Mouse (Mus musculus): ENCODE data around the gene Capza2. TPM values are rescaled to one million over a fixed set of nuclear protein-coding genes. Genes with fewer than 3 reads are reported as not detected.

The Capza2 gene
- polyA plus RNA-seq, 1 experiment = 51.5 TPM

DNA sequence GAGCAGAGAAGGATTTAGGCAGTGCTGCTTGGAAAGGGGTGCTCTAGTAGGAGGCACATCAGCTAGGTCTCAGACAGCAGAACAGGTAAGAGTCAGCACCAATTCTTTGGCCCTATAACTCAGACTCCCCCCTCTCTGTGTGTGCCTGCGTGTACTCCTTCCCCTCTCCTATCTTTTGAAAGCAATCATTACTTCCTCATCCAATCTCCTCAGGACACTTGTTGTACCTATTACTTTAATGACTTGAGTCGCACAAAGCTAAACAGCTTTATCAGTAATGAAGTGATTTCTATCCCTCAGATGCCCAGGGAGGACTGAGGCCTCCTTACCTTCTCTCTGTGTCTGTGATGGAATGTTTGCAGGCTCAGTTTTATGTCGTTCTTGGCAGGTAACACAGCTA lies 10.1 kb downstream of the Capza2 start:
- peaks cover 30% of the 10 kb centered on the region for H3K36me3 ChIP-seq (ENCODE audit: control insufficient read depth, insufficient read depth)
- H3K4me3 ChIP-seq (ENCODE audit: insufficient read depth, poor library complexity, severe bottlenecking) = no peak overlapping the region
- H3K27me3 ChIP-seq (ENCODE audit: control insufficient read depth, insufficient read depth, insufficient read length) = no peaks in the 10 kb centered on the region
- no peak overlapping the region for H3ac ChIP-seq (ENCODE audit: control insufficient read depth, insufficient read length, low read depth)
- TF ChIP-seq CEBPB (IDR thresholded peaks at IDR 0.05; ENCODE audit: low read depth) (no peak), USF1 (IDR thresholded peaks at IDR 0.05; ENCODE audit: low read depth) (no peak), CTCF (IDR thresholded peaks at IDR 0.05; ENCODE audit: control insufficient read depth, insufficient read depth, insufficient read length) (no peak), MAX (IDR thresholded peaks at IDR 0.05) (no peak), MYOD1 (IDR thresholded peaks at IDR 0.05; ENCODE audit: control insufficient read depth, insufficient read length, low read depth) (no peak), FOSL1 (IDR thresholded peaks at IDR 0.05; ENCODE audit: insufficient read depth, low read length, poor library complexity, severe bottlenecking) (no peak), MYOG (IDR thresholded peaks at IDR 0.05; ENCODE audit: control insufficient read depth, extremely low read depth, insufficient read length) (no peak)
- peaks cover 100% of the 10 kb centered on the region for H3K79me2 ChIP-seq (ENCODE audit: control insufficient read depth, insufficient read depth)
- peaks cover 90% of the 10 kb centered on the region for H3K79me3 ChIP-seq (ENCODE audit: low read depth)

DNA sequence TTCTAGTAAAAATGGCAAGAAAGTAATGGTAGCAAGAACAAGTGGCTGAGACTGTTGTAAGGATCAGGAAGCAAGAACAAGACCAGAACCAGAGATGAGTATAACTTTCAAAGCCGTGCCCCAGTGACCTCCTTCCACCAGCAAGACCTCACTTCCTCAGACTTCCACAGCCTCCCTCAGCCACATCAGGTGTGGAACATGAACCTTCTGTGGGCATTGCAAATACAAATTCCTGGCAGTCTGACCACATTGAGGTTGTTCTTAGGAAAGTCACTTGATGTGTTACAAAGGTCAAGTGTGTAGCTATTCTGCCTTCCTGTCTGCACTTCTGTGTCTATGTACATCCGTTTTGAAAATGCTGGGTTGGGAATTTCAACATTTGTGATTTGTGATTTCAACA lies 16.1 kb downstream of the Capza2 start:
- H3ac ChIP-seq (ENCODE audit: control insufficient read depth, insufficient read length, low read depth) = no peak overlapping the region
- no peak overlapping the region for H3K4me3 ChIP-seq (ENCODE audit: insufficient read depth, poor library complexity, severe bottlenecking)
- H3K36me3 ChIP-seq (ENCODE audit: control insufficient read depth, insufficient read depth) = peaks cover 71% of the 10 kb centered on the region
- peaks cover 86% of the 10 kb centered on the region for H3K79me2 ChIP-seq (ENCODE audit: control insufficient read depth, insufficient read depth)
- peaks cover 58% of the 10 kb centered on the region for H3K79me3 ChIP-seq (ENCODE audit: low read depth)
- TF ChIP-seq USF1 (IDR thresholded peaks at IDR 0.05; ENCODE audit: low read depth) = no peak
- H3K27me3 ChIP-seq (ENCODE audit: control insufficient read depth, insufficient read depth, insufficient read length) = no peaks in the 10 kb centered on the region

DNA sequence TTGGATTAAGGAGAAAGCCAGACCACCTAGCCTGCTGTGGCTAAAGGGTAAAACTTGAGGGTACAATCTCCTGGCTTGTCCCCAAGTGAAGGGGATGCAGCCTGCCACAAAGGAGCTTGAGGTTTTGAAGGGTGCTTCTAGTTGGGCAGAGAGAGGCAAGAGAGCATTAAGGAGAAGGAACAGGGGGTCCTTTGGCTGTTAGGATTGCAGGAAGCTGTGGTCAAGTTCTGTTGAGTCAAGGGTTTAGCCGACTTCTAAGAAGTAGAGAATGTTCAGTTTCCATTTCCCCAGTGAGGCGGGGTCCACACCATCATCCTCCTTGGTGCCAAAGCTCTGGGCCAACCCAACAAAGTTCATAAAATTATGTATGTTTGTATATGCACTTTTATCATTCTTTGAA lies 19.0 kb downstream of the Capza2 start:
- Histone ChIP-seq H3ac (ENCODE audit: control insufficient read depth, insufficient read length, low read depth) (no peak overlapping the region), H3K79me3 (ENCODE audit: low read depth) (peaks cover 46% of the 10 kb centered on the region), H3K4me3 (ENCODE audit: insufficient read depth, poor library complexity, severe bottlenecking) (no peak overlapping the region), H3K36me3 (ENCODE audit: control insufficient read depth, insufficient read depth) (peaks cover 77% of the 10 kb centered on the region), H3K79me2 (ENCODE audit: control insufficient read depth, insufficient read depth) (peaks cover 60% of the 10 kb centered on the region), H3K27me3 (ENCODE audit: control insufficient read depth, insufficient read depth, insufficient read length) (no peaks in the 10 kb centered on the region)
- TF ChIP-seq CTCF (IDR thresholded peaks at IDR 0.05; ENCODE audit: control insufficient read depth, insufficient read depth, insufficient read length) (no peak), FOSL1 (IDR thresholded peaks at IDR 0.05; ENCODE audit: insufficient read depth, low read length, poor library complexity, severe bottlenecking) (no peak), CEBPB (IDR thresholded peaks at IDR 0.05; ENCODE audit: low read depth) (no peak), USF1 (IDR thresholded peaks at IDR 0.05; ENCODE audit: low read depth) (no peak), MAX (IDR thresholded peaks at IDR 0.05) (no peak), MYOD1 (IDR thresholded peaks at IDR 0.05; ENCODE audit: control insufficient read depth, insufficient read length, low read depth) (no peak), MYOG (IDR thresholded peaks at IDR 0.05; ENCODE audit: control insufficient read depth, extremely low read depth, insufficient read length) (no peak)

DNA sequence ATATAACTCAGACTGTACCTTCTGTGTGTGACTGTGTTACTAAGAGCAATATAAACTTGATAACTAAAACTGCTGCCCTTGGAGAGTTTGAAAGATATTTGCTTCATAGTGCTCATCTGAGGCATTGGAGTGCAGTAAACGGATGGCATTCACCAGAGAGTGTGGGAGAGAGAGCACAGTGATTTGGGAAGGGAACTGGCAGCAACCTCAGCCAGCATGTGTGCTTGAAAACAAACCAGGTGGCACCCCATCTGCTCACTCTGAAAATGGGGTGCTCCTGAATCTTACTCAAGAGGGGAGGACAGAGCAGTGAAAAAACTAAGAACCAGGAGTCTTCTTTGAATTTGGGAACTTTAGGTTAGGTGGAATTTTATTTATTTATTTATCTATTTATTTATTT lies 21.3 kb downstream of the Capza2 start:
- no peak overlapping the region for H3K4me3 ChIP-seq (ENCODE audit: insufficient read depth, poor library complexity, severe bottlenecking)
- peaks cover 30% of the 10 kb centered on the region for H3K79me3 ChIP-seq (ENCODE audit: low read depth)
- TF ChIP-seq MYOG (IDR thresholded peaks at IDR 0.05; ENCODE audit: control insufficient read depth, extremely low read depth, insufficient read length) (no peak), FOSL1 (IDR thresholded peaks at IDR 0.05; ENCODE audit: insufficient read depth, low read length, poor library complexity, severe bottlenecking) (no peak), CEBPB (IDR thresholded peaks at IDR 0.05; ENCODE audit: low read depth) (no peak), CTCF (IDR thresholded peaks at IDR 0.05; ENCODE audit: control insufficient read depth, insufficient read depth, insufficient read length) (no peak), USF1 (IDR thresholded peaks at IDR 0.05; ENCODE audit: low read depth) (no peak), MYOD1 (IDR thresholded peaks at IDR 0.05; ENCODE audit: control insufficient read depth, insufficient read length, low read depth) (no peak), MAX (IDR thresholded peaks at IDR 0.05) (no peak)
- H3K27me3 ChIP-seq (ENCODE audit: control insufficient read depth, insufficient read depth, insufficient read length) = no peaks in the 10 kb centered on the region
- peaks cover 38% of the 10 kb centered on the region for H3K79me2 ChIP-seq (ENCODE audit: control insufficient read depth, insufficient read depth)
- no peak overlapping the region for H3ac ChIP-seq (ENCODE audit: control insufficient read depth, insufficient read length, low read depth)
- peaks cover 76% of the 10 kb centered on the region for H3K36me3 ChIP-seq (ENCODE audit: control insufficient read depth, insufficient read depth)

DNA sequence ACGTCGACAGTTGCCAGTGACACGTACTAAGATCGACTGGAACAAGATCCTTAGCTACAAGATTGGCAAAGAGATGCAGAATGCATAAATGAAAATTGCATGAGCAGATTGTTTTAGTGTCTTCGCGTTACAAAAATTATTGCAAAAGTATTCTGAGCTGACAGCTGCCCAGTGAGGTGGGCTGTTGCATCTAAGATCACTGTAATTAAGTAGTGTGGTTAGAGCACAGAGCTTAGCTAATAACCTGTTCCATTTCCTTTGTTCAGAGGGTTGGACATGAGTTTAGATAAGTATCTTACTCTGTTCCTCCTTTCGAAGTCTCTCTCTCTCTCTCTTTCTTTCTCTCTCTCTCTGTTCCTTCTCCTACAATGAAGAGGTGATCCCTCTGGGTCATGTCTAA lies 29.3 kb downstream of the Capza2 start:
- H3K27me3 ChIP-seq (ENCODE audit: control insufficient read depth, insufficient read depth, insufficient read length) = no peaks in the 10 kb centered on the region
- TF ChIP-seq USF1 (IDR thresholded peaks at IDR 0.05; ENCODE audit: low read depth) (no peak), MYOD1 (IDR thresholded peaks at IDR 0.05; ENCODE audit: control insufficient read depth, insufficient read length, low read depth) (no peak), CTCF (IDR thresholded peaks at IDR 0.05; ENCODE audit: control insufficient read depth, insufficient read depth, insufficient read length) (no peak), MAX (IDR thresholded peaks at IDR 0.05) (no peak), CEBPB (IDR thresholded peaks at IDR 0.05; ENCODE audit: low read depth) (no peak), FOSL1 (IDR thresholded peaks at IDR 0.05; ENCODE audit: insufficient read depth, low read length, poor library complexity, severe bottlenecking) (no peak), MYOG (IDR thresholded peaks at IDR 0.05; ENCODE audit: control insufficient read depth, extremely low read depth, insufficient read length) (no peak)

DNA sequence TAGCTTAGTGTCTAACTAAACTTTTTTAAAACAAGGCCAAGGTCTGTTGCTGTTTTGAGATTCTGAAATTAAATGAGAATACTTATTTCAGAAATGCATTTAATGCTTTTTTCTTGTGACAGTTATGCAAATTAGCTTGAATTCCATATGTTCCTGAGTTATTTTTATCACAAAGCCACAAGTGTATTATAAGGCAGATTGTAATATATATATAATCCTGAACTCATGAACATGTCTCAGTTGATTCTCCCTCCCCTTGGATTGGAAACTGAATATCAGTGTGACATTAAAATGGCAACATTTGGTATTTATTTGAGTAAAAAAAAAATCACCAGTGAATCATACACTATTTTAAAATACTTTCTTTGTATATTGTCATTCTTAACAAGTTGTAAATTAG lies 30.0 kb downstream of the Capza2 start:
- H3K4me3 ChIP-seq (ENCODE audit: insufficient read depth, poor library complexity, severe bottlenecking) = no peak overlapping the region
- TF ChIP-seq FOSL1 (IDR thresholded peaks at IDR 0.05; ENCODE audit: insufficient read depth, low read length, poor library complexity, severe bottlenecking) (no peak), CTCF (IDR thresholded peaks at IDR 0.05; ENCODE audit: control insufficient read depth, insufficient read depth, insufficient read length) (no peak), USF1 (IDR thresholded peaks at IDR 0.05; ENCODE audit: low read depth) (no peak), MYOD1 (IDR thresholded peaks at IDR 0.05; ENCODE audit: control insufficient read depth, insufficient read length, low read depth) (no peak), CEBPB (IDR thresholded peaks at IDR 0.05; ENCODE audit: low read depth) (no peak), MYOG (IDR thresholded peaks at IDR 0.05; ENCODE audit: control insufficient read depth, extremely low read depth, insufficient read length) (no peak), MAX (IDR thresholded peaks at IDR 0.05) (no peak)
- H3K79me3 ChIP-seq (ENCODE audit: low read depth) = peaks cover 2% of the 10 kb centered on the region
- H3K27me3 ChIP-seq (ENCODE audit: control insufficient read depth, insufficient read depth, insufficient read length) = no peaks in the 10 kb centered on the region
- peaks cover 6% of the 10 kb centered on the region for H3K79me2 ChIP-seq (ENCODE audit: control insufficient read depth, insufficient read depth)
- H3K36me3 ChIP-seq (ENCODE audit: control insufficient read depth, insufficient read depth) = peaks cover 75% of the 10 kb centered on the region
- no peak overlapping the region for H3ac ChIP-seq (ENCODE audit: control insufficient read depth, insufficient read length, low read depth)

More for the DNA sequence above, 29.3 kb downstream of the Capza2 start:
- Histone ChIP-seq H3K79me2 (ENCODE audit: control insufficient read depth, insufficient read depth) (peaks cover 6% of the 10 kb centered on the region), H3K4me3 (ENCODE audit: insufficient read depth, poor library complexity, severe bottlenecking) (no peak overlapping the region), H3K79me3 (ENCODE audit: low read depth) (peaks cover 2% of the 10 kb centered on the region), H3ac (ENCODE audit: control insufficient read depth, insufficient read length, low read depth) (no peak overlapping the region), H3K36me3 (ENCODE audit: control insufficient read depth, insufficient read depth) (peaks cover 80% of the 10 kb centered on the region)

Data from C2C12 (cell line).